Mouse (Mus musculus) ZHBTc4 (cell line): ENCODE data around the gene Rnase4.

Source experiments
- DNase-seq: peaks from one replicate; pipeline ENCODE4 v3.0.0-alpha.2; 2011; ENCODE audit warnings: low read depth, low spot score

Rnase4 gene

DNA sequence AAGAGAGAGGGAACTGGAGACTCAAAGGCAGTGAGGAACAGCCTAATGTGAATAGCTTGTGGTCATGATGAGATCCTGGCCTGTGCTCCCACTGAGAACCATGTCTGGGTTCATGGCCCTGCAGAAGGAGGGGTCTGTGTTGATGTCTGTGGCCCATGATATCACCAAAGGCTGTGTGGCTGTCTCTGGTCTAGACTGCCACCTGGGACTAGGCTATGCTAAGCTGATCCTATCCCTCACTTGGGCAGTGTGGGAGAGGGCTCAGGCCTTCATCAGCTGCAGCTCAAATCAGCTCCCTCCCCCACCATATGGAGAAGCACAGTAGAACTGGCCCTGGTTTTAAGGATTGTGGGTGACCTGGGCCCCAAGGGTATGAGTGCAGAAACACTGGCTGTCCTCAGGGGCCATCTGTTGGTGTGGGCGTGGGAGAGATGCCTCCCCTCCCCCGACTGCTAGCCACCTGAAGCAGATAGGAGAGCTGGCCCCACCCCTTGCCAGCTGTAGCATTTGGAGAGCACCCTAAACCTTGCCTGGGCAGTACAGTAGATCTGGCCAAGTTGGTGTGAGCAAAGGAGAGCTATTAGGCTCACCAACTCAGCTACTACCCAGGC is 36.9 kb downstream of the Rnase4 start:
- DNase-seq, result no peak

DNA sequence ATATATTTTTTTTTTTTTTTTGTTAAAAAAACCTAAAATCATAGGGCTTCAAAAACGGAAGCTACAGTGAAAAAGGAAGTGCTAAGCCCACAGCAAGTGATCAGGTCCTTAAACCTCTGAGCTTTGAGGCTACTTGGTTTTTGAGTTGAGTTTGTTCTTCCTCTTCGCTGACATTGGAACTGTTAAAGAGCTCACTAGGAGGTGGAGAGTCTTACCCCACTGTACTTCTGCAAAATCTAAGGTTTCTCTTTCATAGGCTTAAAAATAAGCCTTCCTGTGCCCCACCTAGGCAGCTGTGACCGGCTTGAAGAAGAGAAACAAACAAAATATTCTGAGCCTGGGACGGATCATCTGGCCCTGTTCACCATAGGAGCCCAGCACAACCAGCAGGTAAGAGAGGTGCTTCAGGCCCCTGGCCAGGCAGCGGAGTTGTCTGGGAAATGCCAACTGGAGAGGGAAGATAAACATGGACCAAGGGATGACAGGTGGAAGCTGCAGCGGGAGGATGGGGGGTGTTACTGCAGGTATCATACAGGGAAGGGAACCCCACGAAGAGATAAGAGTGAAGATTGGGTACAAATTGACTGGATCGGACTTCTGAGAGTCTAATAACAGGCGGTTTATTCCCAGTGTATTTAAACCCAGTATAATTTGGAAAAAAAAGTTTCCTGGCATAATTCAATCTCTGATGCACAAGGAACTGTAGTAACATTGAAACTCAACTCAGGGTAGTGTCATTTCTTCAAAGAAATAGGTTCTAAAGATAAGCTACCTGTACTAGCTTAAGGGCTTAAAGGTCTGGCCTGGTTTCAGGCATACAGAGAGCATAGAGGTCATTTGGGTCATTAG is 38.1 kb downstream of the Rnase4 start:
- no peak for DNase-seq

DNA sequence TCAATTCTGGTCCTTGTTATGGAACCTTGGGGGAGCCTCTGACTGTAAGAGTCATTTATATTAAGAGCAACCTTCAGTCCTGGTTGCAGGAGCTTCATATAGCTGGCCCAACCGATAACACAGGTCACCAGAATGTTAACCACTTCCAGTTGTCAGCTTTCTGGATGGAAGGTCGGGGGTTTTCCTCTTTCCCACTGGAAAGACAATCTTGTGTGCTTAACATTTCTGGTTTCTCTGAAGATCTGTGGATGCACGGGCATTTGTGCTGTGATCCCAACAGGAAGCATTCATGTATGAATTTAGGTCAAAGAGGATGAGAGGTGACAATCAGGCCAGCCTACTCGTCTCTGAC is 38.7 kb downstream of the Rnase4 start:
- DNase-seq, result no peak

DNA sequence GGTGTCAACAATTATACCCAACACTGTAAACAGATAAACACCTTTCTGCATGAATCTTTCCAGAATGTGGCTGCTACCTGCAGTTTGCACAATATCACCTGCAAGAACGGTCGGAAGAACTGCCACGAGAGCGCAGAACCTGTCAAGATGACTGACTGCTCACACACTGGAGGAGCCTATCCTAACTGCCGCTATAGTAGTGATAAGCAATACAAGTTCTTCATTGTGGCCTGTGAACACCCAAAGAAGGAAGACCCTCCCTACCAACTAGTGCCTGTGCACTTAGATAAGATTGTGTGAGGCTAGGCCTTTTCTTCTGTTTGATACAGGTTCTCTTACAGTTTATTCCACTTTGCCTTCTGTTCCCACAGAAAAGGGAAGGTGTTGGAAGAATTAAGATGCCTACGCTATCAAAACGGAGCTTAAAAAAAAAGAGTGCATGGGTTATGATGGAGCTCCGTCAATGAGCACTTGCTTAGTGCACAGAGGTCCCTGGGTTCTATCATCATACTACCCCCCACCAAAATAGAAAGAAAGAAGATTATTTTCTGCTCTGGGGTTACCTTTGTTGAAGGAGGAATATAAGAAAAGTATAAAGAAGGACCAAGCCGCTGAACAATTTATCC is 39.6 kb downstream of the Rnase4 start:
- DNase-seq, result no peak

DNA sequence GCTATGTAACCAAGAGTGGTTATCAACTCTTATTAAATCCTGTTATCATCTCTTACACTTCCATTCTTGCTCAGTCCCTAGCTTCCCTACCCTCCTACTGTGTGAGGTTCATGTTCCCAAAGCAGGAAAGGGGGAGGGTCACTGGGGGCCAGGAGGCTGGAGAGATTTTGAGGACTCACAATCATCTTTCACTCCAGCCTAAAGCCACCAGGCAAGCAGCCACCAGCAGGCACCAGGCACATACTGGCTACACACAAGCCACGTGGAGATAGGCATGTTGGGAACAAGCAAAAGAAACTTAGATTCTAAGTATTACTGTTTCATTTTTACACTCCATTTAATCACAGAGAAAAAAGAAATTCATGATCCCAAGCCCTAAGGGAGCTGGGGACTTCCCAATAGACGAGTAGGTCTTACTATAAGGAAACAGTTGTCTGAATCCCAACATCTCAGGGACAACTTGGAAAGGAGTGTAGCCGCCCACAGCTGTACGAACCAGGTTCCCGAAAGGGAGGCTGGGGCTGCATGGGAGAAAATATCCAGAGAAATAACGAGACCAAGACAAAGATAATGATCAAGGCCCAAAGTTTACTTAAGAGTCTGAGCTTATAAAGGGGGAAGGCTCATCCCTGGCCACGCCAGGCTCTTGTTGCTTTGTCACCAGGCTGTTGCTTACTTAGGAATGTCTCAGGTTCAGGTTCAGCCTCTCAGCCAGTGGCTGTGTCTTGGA is 40.4 kb downstream of the Rnase4 start:
- no peak for DNase-seq

DNA sequence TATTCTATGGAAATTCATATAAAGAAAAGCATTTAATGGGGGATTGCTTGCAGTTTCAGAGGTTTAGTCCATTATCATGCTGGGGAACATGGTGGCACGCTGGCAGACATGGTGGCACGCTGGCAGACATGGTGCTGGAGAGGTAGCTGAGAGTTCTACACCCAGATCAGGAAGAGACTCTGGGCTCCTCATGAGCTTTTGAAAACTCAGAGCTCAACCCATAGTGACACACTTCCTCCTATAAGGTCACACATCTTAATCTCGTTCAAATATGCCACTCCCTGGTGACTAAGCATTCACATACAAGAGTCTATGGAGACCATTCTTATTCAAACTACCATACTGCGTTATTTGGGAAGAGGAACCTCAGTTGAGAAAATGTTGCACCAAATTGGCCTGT is 41.5 kb downstream of the Rnase4 start:
- no peak for DNase-seq

DNA sequence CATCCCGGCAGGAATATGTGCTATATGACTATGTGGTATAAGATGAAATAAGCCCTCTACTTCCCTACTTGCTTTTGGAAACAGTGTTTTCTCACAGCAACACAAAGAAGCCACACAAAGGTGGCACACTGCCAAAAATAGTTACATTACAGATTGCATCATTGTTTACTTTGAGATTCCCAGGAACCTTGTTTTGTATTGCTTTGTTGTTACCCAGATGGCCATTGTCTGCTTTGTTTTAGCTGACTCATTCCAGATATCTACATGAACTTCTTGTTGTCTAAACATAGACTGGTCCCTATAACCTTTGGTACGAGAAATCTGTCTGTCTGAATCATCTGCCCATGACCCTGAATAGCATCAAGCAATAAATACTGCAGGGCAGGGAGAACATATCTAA is 49.5 kb downstream of the Rnase4 start:
- DNase-seq, result no peak

DNA sequence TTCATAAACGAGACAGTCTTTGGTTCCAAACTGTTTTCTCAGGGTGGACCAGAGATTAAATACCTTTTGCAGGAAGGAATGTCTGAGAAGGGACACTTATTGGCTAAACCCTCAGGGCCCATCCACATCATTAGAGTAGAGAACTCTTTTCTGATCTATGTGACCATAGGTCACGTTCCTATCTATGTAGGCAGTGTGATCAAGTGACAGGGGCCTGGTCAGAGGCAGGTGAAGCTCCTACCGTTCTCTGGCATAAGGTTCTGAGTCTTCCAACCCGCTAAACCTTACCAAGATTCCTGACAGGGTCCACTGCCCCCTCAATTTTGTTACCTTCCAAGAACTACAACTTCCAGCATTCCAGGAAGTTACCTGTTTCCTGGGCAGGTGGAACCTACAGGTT is 51.2 kb downstream of the Rnase4 start:
- DNase-seq, result no peak

DNA sequence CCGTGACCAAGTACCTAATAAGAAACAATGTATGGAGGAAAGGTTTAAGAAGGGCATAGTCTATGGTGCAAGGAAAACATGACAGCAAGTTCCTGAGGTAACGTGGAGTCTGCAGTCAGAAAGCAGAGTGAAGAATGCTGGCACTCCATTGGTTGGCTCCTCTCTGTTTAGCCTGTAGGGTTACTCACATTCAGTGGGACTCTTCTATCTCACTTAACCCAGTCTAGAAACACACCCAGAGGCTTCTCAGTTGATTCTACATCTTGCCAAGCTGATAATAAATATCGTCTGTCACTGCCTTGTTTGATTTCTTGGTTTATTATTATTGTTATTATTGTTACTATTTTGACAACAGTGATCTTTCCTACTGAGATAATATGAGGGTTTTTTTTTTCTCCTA is 51.7 kb downstream of the Rnase4 start:
- no peak for DNase-seq

DNA sequence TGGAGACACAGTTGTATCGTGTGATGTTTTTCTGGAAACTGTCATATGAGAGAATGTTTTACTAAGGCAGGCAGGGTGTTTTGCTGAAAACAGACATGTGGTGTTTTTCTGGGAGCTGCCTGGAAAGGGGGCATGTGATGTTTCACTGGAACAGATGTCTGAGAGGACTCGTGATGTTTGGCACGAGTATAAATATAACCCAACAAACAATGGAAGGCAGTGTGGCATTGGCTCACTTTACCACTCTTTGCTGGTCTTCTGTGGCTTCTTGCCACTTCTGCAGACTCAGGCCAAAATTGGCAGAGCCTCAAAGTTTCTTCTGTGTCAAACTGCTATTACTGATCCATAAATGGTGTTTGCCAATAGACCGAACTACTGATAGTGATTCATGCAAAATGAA is 52.4 kb downstream of the Rnase4 start:
- no peak for DNase-seq

DNA sequence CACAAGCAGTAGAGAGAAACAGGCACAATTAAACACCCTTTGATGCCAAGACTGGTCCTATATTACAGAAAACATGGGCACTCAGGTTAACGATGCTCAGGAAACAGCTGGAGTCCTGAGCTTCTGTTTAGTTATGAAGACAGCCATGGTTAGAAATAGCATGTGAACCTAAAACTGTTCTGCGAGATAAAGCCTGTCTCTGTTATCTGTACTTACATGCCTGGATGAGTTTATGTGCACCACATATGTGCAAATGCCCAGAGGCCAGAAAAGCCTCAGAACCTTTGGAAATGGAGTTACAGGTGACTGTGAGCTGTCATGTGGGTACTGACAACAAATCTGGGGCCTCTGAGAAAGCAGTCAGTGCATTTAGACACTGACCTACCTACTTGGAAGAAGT is 53.1 kb downstream of the Rnase4 start:
- DNase-seq, result no peak

DNA sequence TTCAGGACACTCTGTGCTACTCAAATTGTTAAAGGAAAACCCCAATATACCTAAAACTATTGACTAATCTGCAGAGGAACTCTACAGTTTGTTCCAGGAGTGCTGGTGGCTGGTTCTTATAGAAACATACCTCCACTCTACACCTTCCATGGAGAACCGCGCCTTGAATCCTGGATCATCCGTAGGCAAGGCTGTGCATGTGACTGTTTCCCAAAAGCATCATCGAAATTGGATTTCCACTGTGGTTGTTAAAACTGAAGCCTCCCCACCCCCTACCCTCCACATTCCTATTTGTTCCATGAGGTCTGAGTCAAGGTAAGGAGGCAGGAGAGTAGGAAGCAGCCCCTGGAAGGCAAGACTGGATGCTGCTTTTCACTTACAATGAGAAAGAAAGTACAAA is 53.6 kb downstream of the Rnase4 start:
- no peak for DNase-seq

DNA sequence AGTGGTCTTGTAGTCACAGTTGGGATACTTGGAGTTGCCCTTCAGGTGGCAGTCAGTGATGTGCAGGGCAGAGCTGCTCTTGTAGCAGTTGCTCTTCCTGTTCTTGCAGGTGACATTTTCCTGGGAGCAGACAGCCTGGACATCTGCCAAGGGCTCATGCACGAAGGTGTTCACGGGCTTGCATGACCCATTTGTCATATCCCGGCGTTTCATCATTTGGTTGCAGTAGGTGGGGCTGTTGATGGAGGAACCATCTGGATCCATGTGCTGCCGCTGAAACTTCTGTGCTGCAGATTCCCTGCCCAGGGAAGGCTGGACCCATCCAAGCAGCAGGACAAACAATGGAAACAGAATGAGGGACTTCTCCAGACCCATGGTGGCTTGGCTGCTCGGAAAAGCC is 54.6 kb downstream of the Rnase4 start:
- no peak for DNase-seq

DNA sequence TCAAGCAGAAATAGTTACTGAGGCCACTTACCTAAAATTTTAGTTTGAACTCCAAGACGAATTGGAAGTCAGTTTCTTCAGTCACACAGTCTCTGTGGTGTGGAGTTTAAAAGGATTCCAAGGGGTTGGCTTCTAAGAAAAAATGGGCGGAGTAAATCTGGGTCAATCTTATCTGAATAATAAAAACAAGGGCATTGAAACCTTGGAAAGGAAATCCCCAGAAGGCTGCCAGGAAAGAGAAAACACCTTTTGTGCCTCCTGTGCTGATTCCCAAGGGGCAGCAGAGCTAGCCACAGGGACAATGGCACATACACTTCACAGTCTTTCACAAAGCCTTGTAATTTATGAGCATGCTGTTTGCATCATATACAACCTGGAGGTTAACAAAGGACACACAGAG is 55.8 kb downstream of the Rnase4 start, which contains the start of gene Rnase1:
Gene Rnase1, minus strand, starts transcription at position 101 of the 400 bp plus-strand sequence.
- peak; percentile 22 for DNase-seq

DNA sequence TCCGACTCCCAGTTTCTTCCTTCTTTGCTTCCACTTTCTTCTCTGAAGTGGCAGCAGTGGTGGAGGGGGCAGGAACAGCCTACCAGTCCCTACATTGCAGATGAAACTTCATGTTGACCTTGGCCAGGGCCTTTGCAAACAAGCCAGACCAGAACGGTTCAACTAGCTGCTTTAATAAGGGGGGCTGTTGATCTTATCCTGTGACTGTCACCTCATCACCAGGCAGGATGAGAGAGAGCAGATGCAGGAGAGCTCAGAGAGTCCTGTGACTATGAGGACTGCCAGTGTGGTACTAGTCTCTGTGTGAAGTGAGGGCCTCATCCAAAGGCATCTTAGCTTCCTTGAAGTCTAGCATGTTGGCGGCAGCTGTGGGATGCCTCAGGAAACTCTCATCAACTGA is 57.1 kb downstream of the Rnase4 start:
- no peak for DNase-seq

DNA sequence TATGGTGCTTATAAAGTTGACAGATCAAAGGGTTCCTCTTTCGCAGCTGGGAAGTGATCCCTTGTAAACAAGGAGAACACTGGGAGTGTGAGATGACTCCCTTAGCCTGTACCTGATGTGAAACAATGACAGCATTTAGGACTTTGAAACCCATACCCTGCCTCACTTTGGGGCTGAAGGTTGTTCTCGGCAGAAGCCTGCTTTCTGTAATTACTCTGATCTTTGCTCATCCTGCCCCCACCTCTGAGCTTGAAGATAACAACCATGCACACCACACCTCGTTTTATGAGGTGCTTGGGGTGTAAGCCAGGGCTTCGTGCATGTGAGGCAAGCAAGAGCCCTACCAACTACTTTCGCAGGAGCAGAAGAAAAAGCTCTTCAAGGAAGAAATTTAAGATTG is 58.3 kb downstream of the Rnase4 start:
- no peak for DNase-seq

DNA sequence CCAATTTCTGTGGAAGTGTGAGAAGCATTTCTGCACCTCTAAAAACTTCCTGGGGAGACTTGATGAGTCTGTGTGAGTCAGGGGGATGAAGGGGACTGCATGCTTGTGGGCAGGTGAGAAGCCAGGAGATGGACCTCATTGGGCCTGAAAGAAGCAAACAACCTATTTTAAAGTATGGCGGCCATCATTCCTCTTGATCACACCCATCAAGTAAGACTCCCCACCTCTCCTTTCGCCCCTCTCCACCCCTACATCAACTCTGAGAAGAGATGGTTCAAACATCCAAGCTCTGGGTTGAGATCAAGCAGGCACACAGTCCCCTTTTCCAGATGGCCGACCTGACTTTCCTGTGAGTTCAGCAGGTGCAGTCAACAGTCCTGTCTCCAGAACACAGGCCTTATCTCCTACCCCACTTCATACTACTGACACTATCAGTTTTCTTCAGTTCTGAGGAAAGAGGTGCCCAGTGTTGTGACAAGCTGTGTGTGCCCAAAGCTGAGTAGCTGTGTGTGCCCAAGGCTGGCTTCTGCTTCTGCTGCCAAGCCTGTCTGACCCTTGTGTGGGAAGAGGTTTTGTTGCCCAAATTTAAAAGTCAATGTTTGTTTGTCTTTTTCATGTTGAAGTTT is 59.4 kb downstream of the Rnase4 start:
- DNase-seq, result no peak

DNA sequence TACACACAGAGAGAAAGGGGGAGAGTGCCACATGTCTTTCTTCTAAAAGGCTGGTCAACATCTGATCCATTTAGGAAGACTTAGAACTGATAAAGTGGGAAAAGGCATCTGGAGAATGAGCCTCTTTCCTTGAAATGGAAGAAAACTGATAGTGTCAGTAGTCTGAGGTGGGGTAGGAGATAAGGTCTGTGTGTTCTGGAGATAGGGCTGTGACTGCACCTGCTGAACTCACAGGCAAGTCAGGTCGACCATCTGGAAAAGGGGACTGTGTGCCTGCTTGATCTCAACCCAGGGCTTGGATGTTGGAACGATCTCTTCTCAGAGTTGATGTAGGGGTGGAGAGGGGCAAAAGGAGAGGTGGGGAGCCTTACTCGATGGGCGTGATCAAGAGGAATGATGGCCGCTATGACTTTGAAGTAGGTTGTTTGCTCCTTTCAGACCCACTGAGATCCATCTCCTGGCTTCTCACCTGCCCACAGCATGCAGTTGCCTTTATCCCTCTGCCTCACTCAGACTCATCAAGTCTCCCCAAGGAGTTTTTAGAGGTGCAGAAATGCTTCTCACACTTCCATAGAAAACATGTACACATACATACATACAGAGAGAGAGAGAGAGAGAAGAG is 61.5 kb downstream of the Rnase4 start:
- no peak for DNase-seq
